Mouse (Mus musculus) forebrain, embryonic 11.5 days (tissue): ENCODE data around the gene Jak3. TPM values are rescaled to one million over a fixed set of nuclear protein-coding genes. Genes with fewer than 3 reads are reported as not detected.

Source experiments
- ATAC-seq: fragments of 200-750 bp; cut with Nextera tagmentation; replicated peaks from 2 replicates; pipeline ENCODE4 v1.8.0; 2017; ENCODE audit warnings: moderate TSS enrichment; ENCODE audit not compliant: low FRiP score
- DNase-seq: peaks from one replicate; pipeline ENCODE4 v3.0.0-alpha.2; 2017; ENCODE audit warnings: low spot score
- H3K27ac ChIP-seq: fragments of 300-500 bp; sonication (generic); 2 replicates; pipeline ENCODE4 v1.5.1; 2014; ENCODE audit warnings: low read depth, low read length
- H3K27me3 ChIP-seq: fragments of 300-500 bp; sonication (generic); 2 replicates; pipeline ENCODE4 v1.6.1; 2014; ENCODE audit warnings: mild to moderate bottlenecking, low read length, mixed read lengths; ENCODE audit not compliant: control insufficient read depth, insufficient read depth
- H3K36me3 ChIP-seq: fragments of 300-500 bp; sonication (generic); 2 replicates; pipeline ENCODE4 v1.6.1; 2014; ENCODE audit warnings: mild to moderate bottlenecking, low read length, moderate library complexity, mixed read lengths; ENCODE audit not compliant: control insufficient read depth, insufficient read depth
- H3K4me1 ChIP-seq: fragments of 300-500 bp; sonication (generic); replicated peaks from 2 replicates; pipeline ENCODE4 v1.6.1; 2014; ENCODE audit warnings: low read length, mixed read lengths; ENCODE audit not compliant: control insufficient read depth, insufficient read depth
- H3K4me2 ChIP-seq: fragments of 300-500 bp; sonication (generic); 2 replicates; pipeline ENCODE4 v1.6.1; 2014; ENCODE audit warnings: low read depth, mild to moderate bottlenecking, low read length, moderate library complexity, mixed read lengths; ENCODE audit not compliant: severe bottlenecking
- H3K4me3 ChIP-seq: fragments of 300-500 bp; sonication (generic); 2 replicates; pipeline ENCODE4 v1.5.1; 2014; ENCODE audit warnings: low read depth, low read length
- H3K9ac ChIP-seq: fragments of 300-500 bp; sonication (generic); 2 replicates; pipeline ENCODE4 v1.6.1; 2014; ENCODE audit warnings: low read length
- H3K9me3 ChIP-seq: fragments of 300-500 bp; sonication (generic); 2 replicates; pipeline ENCODE4 v1.6.1; 2016; ENCODE audit warnings: low read length, mixed read lengths; ENCODE audit not compliant: control insufficient read depth
- WGBS: fragments of 180-500 bp; shearing (Covaris S2); extraction: QIAGEN DNeasy Blood & Tissue Kit; methylation state at CpG from one replicate; pipeline ENCODE4 v1.1.7; 2014; 5-methylcytosine and 5-hydroxymethylcytosine counted together
- polyA plus RNA-seq: library from polyadenylated mRNA; unstranded; fragments of >200 nt; fragmentation: Nextera tagmentation; extraction: Ambion mirVana; gene quantifications from 2 replicates; pipeline ENCODE4 v1.2.1, GENCODE M21; 2014

The Jak3 gene
- polyA plus RNA-seq, 1 experiment from 2014 or later = 2.3 TPM

DNA sequence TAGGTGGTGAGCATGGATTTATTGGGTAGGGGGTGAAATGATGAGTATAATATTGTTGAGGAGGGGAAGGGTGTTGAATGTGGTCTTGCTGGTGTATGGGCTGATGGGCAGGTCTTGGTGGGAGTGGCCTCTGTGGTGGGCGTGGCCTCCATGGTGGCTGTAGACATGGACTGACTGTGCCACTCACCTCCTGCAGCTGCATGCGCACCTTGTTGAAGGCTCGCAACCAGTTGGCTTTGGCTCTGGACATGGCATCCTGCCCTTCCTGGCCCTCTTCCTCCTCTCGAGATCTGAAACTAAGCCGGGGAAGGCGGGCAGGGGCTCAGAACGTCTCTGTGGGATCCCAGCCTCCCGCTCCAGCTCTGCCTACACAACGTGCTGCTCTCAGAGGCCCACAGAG, 18.3 kb upstream of the Jak3 start:
- no peak for ATAC-seq
- no peaks in the 10 kb centered on the region for H3K36me3 ChIP-seq
- H3K27ac ChIP-seq = no peak overlapping the region
- peaks cover 5% of the 10 kb centered on the region for H3K4me1 ChIP-seq
- no peaks in the 10 kb centered on the region for H3K9me3 ChIP-seq
- no peak overlapping the region for H3K4me3 ChIP-seq
- H3K27me3 ChIP-seq = peaks cover 38% of the 10 kb centered on the region
- DNase-seq = no peak
- WGBS = 14% methylated on average over 9 of the region's 9 CpGs
- H3K4me2 ChIP-seq = no peak overlapping the region
- no peak overlapping the region for H3K9ac ChIP-seq

DNA sequence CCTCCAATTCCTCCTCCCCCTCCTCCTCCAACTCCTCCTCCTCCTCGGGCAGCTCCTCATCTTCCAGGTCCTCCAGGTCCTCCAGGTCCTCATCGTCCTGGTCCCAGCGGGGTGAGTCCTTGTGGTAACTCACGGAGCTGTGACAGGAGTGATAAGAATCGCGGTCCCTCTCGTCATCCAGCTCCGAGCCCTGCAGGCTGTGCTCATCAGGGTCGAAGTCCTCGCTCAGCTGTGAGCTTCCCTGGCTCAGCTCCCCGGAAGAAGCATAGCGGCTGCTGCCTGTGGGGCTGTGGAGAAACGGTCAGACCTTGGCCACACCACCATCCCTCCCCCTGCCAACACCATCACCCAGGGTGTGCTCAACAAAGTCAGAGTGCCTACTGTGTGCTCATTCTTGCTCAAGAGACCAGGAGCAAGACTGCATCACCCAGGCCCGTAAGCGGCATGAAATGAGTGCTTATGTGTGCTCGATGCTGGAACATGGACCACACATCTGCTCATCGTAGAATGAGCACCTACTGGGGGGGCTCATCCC, 17.5 kb upstream of the Jak3 start:
- no peak overlapping the region for H3K27ac ChIP-seq
- peaks cover 5% of the 10 kb centered on the region for H3K4me1 ChIP-seq
- 30% methylated on average over 17 of the region's 17 CpGs for WGBS
- no peak for ATAC-seq
- no peaks in the 10 kb centered on the region for H3K36me3 ChIP-seq
- H3K9ac ChIP-seq = no peak overlapping the region
- peaks cover 38% of the 10 kb centered on the region for H3K27me3 ChIP-seq
- no peak overlapping the region for H3K4me3 ChIP-seq
- no peak overlapping the region for H3K4me2 ChIP-seq
- no peak for DNase-seq
- H3K9me3 ChIP-seq = no peaks in the 10 kb centered on the region

DNA sequence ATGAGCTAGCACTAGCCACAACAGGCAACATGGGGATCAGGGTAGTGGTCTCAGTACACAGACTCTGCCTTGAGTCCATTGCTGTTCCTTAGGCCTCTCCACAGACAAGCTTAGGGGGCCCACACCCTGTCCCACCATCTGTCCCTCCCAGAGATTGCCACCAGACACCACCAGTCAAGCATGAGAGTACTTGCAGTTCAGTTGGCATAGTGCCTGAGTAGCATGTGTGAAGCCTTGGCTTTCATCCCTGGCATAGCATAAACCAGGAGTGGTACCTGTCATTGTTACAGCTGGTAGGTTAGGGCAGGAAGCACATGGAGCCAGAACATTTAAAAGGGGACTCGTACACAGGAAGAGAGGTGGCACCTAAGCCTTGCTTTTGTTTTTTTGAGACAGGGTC, 16.3 kb upstream of the Jak3 start:
- no peak for ATAC-seq
- WGBS = 65% methylated on average over 1 of the region's 1 CpGs
- Histone ChIP-seq H3K27ac (no peak overlapping the region), H3K36me3 (no peaks in the 10 kb centered on the region), H3K9ac (no peak overlapping the region), H3K4me2 (no peak overlapping the region), H3K4me1 (peaks cover 5% of the 10 kb centered on the region), H3K4me3 (no peak overlapping the region), H3K9me3 (no peaks in the 10 kb centered on the region), H3K27me3 (peaks cover 30% of the 10 kb centered on the region)
- no peak for DNase-seq

DNA sequence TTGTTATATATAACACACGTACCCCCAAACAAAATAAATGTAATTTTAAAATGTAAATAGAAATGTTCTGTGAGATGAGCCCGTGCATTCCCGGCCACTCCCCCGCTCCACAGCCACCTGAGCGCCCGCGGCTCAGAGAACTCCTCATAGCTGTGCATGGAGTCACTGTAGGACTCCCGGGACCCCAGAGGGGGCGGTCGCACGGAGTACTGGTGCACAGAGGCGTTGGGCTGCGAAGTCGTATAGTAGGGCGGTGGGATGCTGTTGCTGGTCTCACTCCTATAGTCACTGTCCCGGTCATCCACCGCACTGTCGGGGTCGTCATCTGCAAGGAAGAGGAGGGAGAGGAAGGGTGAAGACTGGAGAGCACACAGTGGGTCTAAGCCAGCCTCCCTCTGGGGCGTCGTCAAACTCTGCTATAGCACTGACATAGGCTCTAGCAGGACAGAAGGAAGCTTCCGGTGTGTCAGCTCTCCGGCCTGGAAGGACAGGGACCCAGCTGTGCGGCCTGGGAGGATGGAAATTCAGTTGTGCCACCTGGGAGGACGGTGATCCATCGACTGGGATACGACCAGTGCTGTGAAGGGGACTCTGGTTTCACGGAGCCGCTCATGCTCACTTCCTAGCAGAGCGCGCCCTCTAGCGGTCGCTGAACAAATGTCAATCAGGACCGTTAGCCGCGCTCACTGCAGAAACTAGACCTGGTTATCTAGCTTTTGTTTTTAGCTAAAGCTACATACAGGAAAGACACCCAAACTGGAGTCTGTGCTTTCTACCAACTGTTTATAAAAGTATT, 15.6 kb upstream of the Jak3 start:
- Histone ChIP-seq H3K27me3 (peaks cover 23% of the 10 kb centered on the region), H3K4me3 (no peak overlapping the region), H3K36me3 (no peaks in the 10 kb centered on the region), H3K4me1 (peaks cover 5% of the 10 kb centered on the region), H3K4me2 (no peak overlapping the region), H3K9me3 (no peaks in the 10 kb centered on the region), H3K27ac (no peak overlapping the region), H3K9ac (no peak overlapping the region)
- WGBS = 8% methylated on average over 36 of the region's 36 CpGs
- ATAC-seq (0 out of 2 replicates have a peak, but pooled peaks have one; percentile 31), DNase-seq (peak; percentile 92)

DNA sequence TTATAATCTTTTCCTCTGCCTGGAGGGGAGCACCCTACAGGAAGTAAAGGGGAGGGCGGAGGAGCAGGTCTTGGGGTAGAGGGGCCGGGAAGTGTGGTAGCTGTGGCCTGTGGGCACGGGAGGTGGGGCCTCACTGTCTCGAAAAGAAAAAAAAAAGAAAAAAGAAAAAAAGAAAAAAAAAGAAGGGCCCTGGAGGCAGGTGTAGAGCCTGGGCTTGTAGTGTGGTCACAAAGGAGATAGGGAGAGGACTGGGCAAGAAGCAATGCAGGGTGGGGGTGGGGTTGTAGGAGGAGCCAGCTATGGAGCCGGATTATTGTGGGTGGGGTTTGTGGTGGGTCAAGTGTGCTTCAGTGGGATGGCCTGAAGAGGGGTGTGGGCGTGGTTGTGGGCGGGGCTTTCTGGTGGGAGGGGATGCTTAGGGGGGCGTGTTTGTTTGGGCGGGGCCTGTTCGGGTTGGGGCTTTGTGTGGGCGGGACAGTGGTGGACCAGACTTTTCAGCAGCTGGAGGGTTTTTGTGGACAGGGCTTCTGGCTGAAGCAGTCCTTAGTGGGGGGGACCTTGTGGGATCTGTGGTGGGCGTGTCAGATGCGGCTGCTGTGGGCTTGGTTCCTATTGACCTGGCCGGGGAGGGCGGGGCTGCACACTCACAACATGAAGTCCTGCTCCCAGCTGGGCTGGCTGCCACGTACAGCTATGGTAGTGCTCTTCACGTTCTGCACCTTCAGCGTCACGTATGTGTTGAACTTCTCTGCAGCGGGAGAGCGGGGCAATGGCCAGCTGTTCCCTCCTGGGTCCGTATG, 10.6 kb upstream of the Jak3 start:
- Histone ChIP-seq H3K4me2 (peak overlapping the region; percentile 38; the same call in 1 of the 2 replicates), H3K9me3 (no peaks in the 10 kb centered on the region), H3K36me3 (no peaks in the 10 kb centered on the region), H3K27me3 (peaks cover 8% of the 10 kb centered on the region; the same call in 1 of the 2 replicates), H3K4me3 (no peak overlapping the region; the same call in 1 of the 2 replicates), H3K4me1 (peaks cover 16% of the 10 kb centered on the region), H3K27ac (no peak overlapping the region), H3K9ac (0 out of 2 replicates have a peak overlapping the region, but pooled peaks have one; percentile 3)
- DNase-seq (peak; percentile 95), ATAC-seq (peak; percentile 63)
- 5% methylated on average over 22 of the region's 22 CpGs for whole genome bisulfite sequencing

GRCm38 (mm10) chr8:71666855-71667254, 9.2 kb upstream of the Jak3 start:
- Histone ChIP-seq H3K4me1 (peaks cover 17% of the 10 kb centered on the region), H3K9ac (no peak overlapping the region)
- WGBS = 25% methylated on average over 1 of the region's 1 CpGs

GRCm38 (mm10) chr8:71667256-71667655, 8.8 kb upstream of the Jak3 start:
- 0 out of 2 replicates have a peak overlapping the region, but pooled peaks have one; percentile 8 for H3K4me2 ChIP-seq
- H3K9me3 ChIP-seq = no peaks in the 10 kb centered on the region
- H3K4me3 ChIP-seq = no peak overlapping the region
- DNase-seq (no peak), ATAC-seq (no peak)
- H3K36me3 ChIP-seq = no peaks in the 10 kb centered on the region
- peaks cover 19% of the 10 kb centered on the region for H3K4me1 ChIP-seq
- H3K27ac ChIP-seq = 0 out of 2 replicates have a peak overlapping the region, but pooled peaks have one; percentile 0
- H3K9ac ChIP-seq = peak overlapping the region; percentile 30; the same call in 1 of the 2 replicates
- peaks cover 8% of the 10 kb centered on the region; the same call in 1 of the 2 replicates for H3K27me3 ChIP-seq
- 53% methylated on average over 5 of the region's 5 CpGs for WGBS

More at GRCm38 (mm10) chr8:71666855-71667254, 9.2 kb upstream of the Jak3 start:
- Histone ChIP-seq H3K4me3 (no peak overlapping the region), H3K36me3 (no peaks in the 10 kb centered on the region), H3K4me2 (no peak overlapping the region), H3K9me3 (no peaks in the 10 kb centered on the region), H3K27ac (0 out of 2 replicates have a peak overlapping the region, but pooled peaks have one; percentile 0), H3K27me3 (peaks cover 8% of the 10 kb centered on the region; the same call in 1 of the 2 replicates)
- DNase-seq = peak; percentile 51
- ATAC-seq = no peak

GRCm38 (mm10) chr8:71668220-71668975, 7.7 kb upstream of the Jak3 start:
- peaks cover 19% of the 10 kb centered on the region for H3K4me1 ChIP-seq
- no peak overlapping the region for H3K4me2 ChIP-seq
- H3K4me3 ChIP-seq = no peak overlapping the region
- no peaks in the 10 kb centered on the region for H3K36me3 ChIP-seq
- no peak overlapping the region for H3K27ac ChIP-seq
- 9% methylated on average over 21 of the region's 21 CpGs for WGBS
- peak; percentile 61 for DNase-seq
- H3K9ac ChIP-seq = peak overlapping the region; percentile 16; the same call in 1 of the 2 replicates
- H3K27me3 ChIP-seq = peaks cover 8% of the 10 kb centered on the region; the same call in 1 of the 2 replicates
- ATAC-seq = no peak
- no peaks in the 10 kb centered on the region for H3K9me3 ChIP-seq
